Mouse (Mus musculus) liver, embryonic 14.5 days (tissue): ENCODE data around the gene Chd4. TPM values are rescaled to one million over a fixed set of nuclear protein-coding genes. Genes with fewer than 3 reads are reported as not detected.

Experiments
- ATAC-seq: fragments of 200-750 bp; cut with Nextera tagmentation; 2 replicates; pipeline ENCODE4 v1.8.0; 2017; ENCODE audit warnings: moderate number of reproducible peaks, mild to moderate bottlenecking, moderate library complexity; ENCODE audit not compliant: insufficient read depth
- DNase-seq, 3 experiments: peaks; one replicate each; pipeline ENCODE4 v3.0.0-alpha.2; 2012 to 2013; ENCODE audit warnings: low read depth in 3 of 3, low spot score in 3 of 3
- H3K27ac ChIP-seq: fragments of 300-500 bp; sonication (generic); 2 replicates; pipeline ENCODE4 v1.5.1; 2014; ENCODE audit warnings: moderate library complexity, mild to moderate bottlenecking, control low read depth, inconsistent platforms
- H3K27me3 ChIP-seq: fragments of 300-500 bp; sonication (generic); 2 replicates; pipeline ENCODE4 v1.6.1; 2014; ENCODE audit warnings: mild to moderate bottlenecking, low read length, moderate library complexity; ENCODE audit not compliant: control insufficient read depth, insufficient read depth
- H3K36me3 ChIP-seq: fragments of 300-500 bp; sonication (generic); replicated peaks from 2 replicates; pipeline ENCODE4 v1.6.1; 2014; ENCODE audit warnings: low read depth; ENCODE audit not compliant: control insufficient read depth, insufficient read depth
- H3K4me1 ChIP-seq, 2 experiments: fragments of 200-500 bp in 1 of 2; fragments of 300-500 bp in 1 of 2; sonication (generic) in 1 of 2; replicated peaks; 2 replicates each; pipeline ENCODE4 v1.6.1; 2012 to 2014; ENCODE audit warnings: antibody characterized with exemption in 1 of 2, inconsistent platforms in 1 of 2, low read length in 1 of 2; ENCODE audit not compliant: control insufficient read depth in 2 of 2, insufficient read depth in 2 of 2
- H3K4me2 ChIP-seq: fragments of 300-500 bp; sonication (generic); 2 replicates; pipeline ENCODE4 v1.6.1; 2014; ENCODE audit warnings: low read depth, mild to moderate bottlenecking, control low read depth, moderate library complexity
- H3K4me3 ChIP-seq, 2 experiments: fragments of 200-500 bp in 1 of 2; fragments of 300-500 bp in 1 of 2; sonication (generic) in 1 of 2; 2 replicates each; pipeline ENCODE4 v1.5.1; 2012 to 2014; ENCODE audit warnings: low read depth in 2 of 2, low read length in 2 of 2, mild to moderate bottlenecking in 2 of 2, control low read depth in 1 of 2, inconsistent platforms in 1 of 2, moderate library complexity in 1 of 2; ENCODE audit not compliant: insufficient read depth in 1 of 2
- H3K9ac ChIP-seq: fragments of 300-500 bp; sonication (generic); replicated peaks from 2 replicates; pipeline ENCODE4 v1.6.1; 2014; ENCODE audit warnings: mild to moderate bottlenecking, control low read depth, moderate library complexity
- H3K9me3 ChIP-seq: fragments of 300-500 bp; sonication (generic); 2 replicates; pipeline ENCODE4 v1.6.1; 2016; ENCODE audit warnings: low read length, mixed read lengths; ENCODE audit not compliant: control insufficient read depth
- CTCF ChIP-seq: IDR thresholded peaks from 2 replicates; pipeline ENCODE4 v1.5.1; 2016; ENCODE audit warnings: antibody characterized with exemption, low read depth, control low read depth
- EP300 ChIP-seq: IDR thresholded peaks from 2 replicates; pipeline ENCODE4 v1.6.1; 2016; ENCODE audit warnings: antibody characterized with exemption, low read depth
- WGBS: fragments of 180-500 bp; shearing (Covaris S2); extraction: QIAGEN DNeasy Blood & Tissue Kit; methylation state at CpG from one replicate; pipeline ENCODE4 v1.1.7; 2014; ENCODE audit not compliant: insufficient replicate concordance; 5-methylcytosine and 5-hydroxymethylcytosine counted together
- polyA plus RNA-seq, 2 experiments: library from polyadenylated mRNA; depleted of rRNA in 1 of 2; stranded (reverse) in 1 of 2; unstranded in 1 of 2; fragments of >200 nt; fragmentation: Nextera tagmentation in 1 of 2; extraction: Ambion mirVana in 1 of 2; gene quantifications; 2 replicates each; pipeline versions ENCODE4 v1.2.1 to v1.2.3; 2012 to 2014

The Chd4 gene
- polyA plus RNA-seq, 2 experiments: 19.7 to 24.7 TPM

DNA sequence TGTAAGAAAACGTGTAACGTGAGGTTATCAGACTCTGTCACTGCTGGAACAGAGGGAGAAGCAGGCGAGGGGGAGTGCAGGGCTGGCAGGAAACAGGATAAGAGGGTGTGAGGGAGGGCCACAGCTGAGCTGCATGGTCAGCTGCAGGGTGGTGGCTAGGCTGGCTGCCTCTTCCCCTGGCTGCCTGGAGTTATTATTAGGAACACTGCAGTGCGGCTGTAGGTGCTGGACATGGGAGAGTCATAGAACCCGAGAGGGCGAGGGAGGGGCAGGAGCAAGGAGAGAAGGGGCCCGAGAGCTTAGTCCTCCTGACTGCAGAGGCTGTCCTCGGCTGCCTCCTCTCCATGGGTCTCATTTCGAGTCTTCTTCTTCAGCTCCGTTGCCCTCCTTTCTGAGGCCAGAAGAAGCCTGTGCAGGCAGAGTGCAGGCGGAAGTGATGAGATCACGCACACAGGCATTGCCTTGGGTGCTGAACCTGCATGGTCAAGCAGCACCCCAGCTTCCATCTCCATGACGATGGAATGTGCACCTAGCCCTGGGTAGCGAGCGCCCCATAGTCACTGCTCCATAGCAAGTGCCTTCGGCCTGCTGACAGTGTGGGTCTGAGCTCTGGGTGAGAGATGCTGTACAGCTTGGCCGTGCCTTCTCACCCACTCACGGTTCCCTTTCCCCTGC lies 52.6 kb downstream of the Chd4 start:
- Histone ChIP-seq H3K9ac (no peak overlapping the region), H3K27ac (no peak overlapping the region), H3K27me3 (no peaks in the 10 kb centered on the region), H3K4me3 (no peak overlapping the region), H3K9me3 (no peaks in the 10 kb centered on the region), H3K4me1 (peaks cover 26 to 36% of the 10 kb centered on the region in 2 experiments), H3K4me2 (peak overlapping the region; percentile 18; the same call in 1 of the 2 replicates), H3K36me3 (no peaks in the 10 kb centered on the region; the same call in none of the 2 replicates)
- no peak for DNase-seq
- no peak for TF ChIP-seq CTCF
- TF ChIP-seq EP300: no peak
- no peak for ATAC-seq
- 37% methylated on average over 18 of the region's 18 CpGs for WGBS

- TF ChIP-seq EP300 (no peak), CTCF (no peak; the same call in 1 of the 2 replicates)
- Histone ChIP-seq H3K36me3 (no peaks in the 10 kb centered on the region; the same call in 1 of the 2 replicates), H3K4me3 (no peak overlapping the region), H3K4me2 (peak overlapping the region; percentile 18; the same call in 1 of the 2 replicates), H3K9ac (no peak overlapping the region), H3K4me1 (peaks cover 26 to 36% of the 10 kb centered on the region in 2 experiments), H3K27me3 (no peaks in the 10 kb centered on the region), H3K9me3 (no peaks in the 10 kb centered on the region), H3K27ac (no peak overlapping the region)
- DNase-seq: no peak
- ATAC-seq: no peak
- 59% methylated on average over 16 of the region's 16 CpGs for WGBS
Measured at GRCm38 (mm10) chr6:125148926-125149568, 53.3 kb downstream of the Chd4 start.

DNA sequence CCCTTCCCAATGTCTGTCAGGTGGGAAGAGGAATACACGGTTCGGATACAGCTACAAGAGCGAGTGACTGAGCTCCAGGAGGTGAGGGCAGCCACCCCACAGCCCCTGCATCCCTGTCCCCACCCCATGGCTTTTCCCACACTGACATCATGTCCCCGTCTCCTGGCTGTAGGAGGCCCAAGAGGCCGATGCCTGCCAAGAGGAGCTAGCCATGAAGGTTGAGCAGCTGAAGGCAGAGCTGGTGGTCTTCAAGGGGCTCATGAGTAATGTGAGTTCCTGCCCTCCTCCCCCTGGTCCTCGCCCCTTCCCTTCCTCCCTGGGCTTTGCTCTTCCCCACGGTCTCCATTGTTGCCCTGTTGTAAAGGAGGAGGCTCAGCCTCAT lies 53.8 kb downstream of the Chd4 start:
- no peak overlapping the region for H3K4me3 ChIP-seq
- H3K4me2 ChIP-seq: no peak overlapping the region
- no peaks in the 10 kb centered on the region; the same call in 1 of the 2 replicates for H3K36me3 ChIP-seq
- ATAC-seq: no peak
- peaks cover 24 to 33% of the 10 kb centered on the region in 2 experiments for H3K4me1 ChIP-seq
- no peaks in the 10 kb centered on the region for H3K27me3 ChIP-seq
- no peak overlapping the region for H3K27ac ChIP-seq
- 75% methylated on average over 7 of the region's 7 CpGs for WGBS
- H3K9me3 ChIP-seq: no peaks in the 10 kb centered on the region
- no peak for TF ChIP-seq EP300
- no peak for TF ChIP-seq CTCF
- H3K9ac ChIP-seq: no peak overlapping the region
- no peak for DNase-seq

- Histone ChIP-seq H3K4me1 (peaks cover 10 to 27% of the 10 kb centered on the region in 2 experiments; a peak in 3 of 4 replicates), H3K4me3 (no peak overlapping the region), H3K4me2 (peak overlapping the region; percentile 24), H3K36me3 (no peaks in the 10 kb centered on the region; the same call in 1 of the 2 replicates), H3K27ac (no peak overlapping the region), H3K9ac (no peak overlapping the region), H3K9me3 (no peaks in the 10 kb centered on the region), H3K27me3 (no peaks in the 10 kb centered on the region)
- ATAC-seq (peak; percentile 51), DNase-seq (no peak)
- no peak for TF ChIP-seq EP300
- TF ChIP-seq CTCF: no peak
- 24% methylated on average over 22 of the region's 22 CpGs for WGBS
Measured at GRCm38 (mm10) chr6:125152212-125153017, 56.6 kb downstream of the Chd4 start.
